Mouse (Mus musculus) R1 (cell line): ENCODE results near the gene Sema3g.

Source experiments
- DNase-seq: peaks from one replicate; pipeline ENCODE4 v3.0.0-alpha.2; 2018; ENCODE audit warnings: low read depth, low spot score

The Sema3g gene

GRCm38 (mm10) chr14:31271121-31271520 is 53.5 kb downstream of the Sema3g start:
- DNase-seq, result no peak

- peak; percentile 78 for DNase-seq
Observed at GRCm38 (mm10) chr14:31272164-31272563, 54.5 kb downstream of the Sema3g start.
